Mouse (Mus musculus) G1E (cell line): ENCODE measurements around the gene Cdh15. TPM values are rescaled to one million over a fixed set of nuclear protein-coding genes. Genes with fewer than 3 reads are reported as not detected.
A peak's percentile ranks its signal among the peaks of the same experiment; 100 is the strongest.

Source experiments
- ATAC-seq: 2 replicates; pipeline ENCODE4 v1.8.0; 2016; ENCODE audit warnings: mild to moderate bottlenecking; ENCODE audit not compliant: insufficient number of reproducible peaks, poor library complexity, low FRiP score, severe bottlenecking; ENCODE audit errors: extremely low read depth
- DNase-seq: peaks from one replicate; pipeline ENCODE4 v3.0.0; 2012; ENCODE audit warnings: low spot score
- H3K27me3 ChIP-seq: 2 replicates; pipeline ENCODE4 v1.6.1; 2012; ENCODE audit warnings: mild to moderate bottlenecking, low read length, inconsistent platforms; ENCODE audit not compliant: insufficient read depth
- H3K36me3 ChIP-seq: replicated peaks from 2 replicates; pipeline ENCODE3; 2012; ENCODE audit warnings: mild to moderate bottlenecking, inconsistent platforms
- H3K4me1 ChIP-seq: 2 replicates; pipeline ENCODE4 v1.6.1; 2012; ENCODE audit warnings: low read depth, low read length, inconsistent platforms, mixed read lengths; ENCODE audit not compliant: insufficient read depth
- H3K4me3 ChIP-seq: 2 replicates; pipeline ENCODE4 v1.5.1; 2012; ENCODE audit warnings: low read depth, mild to moderate bottlenecking, inconsistent platforms, low read length, moderate library complexity, mixed read lengths
- H3K9me3 ChIP-seq: replicated peaks from 2 replicates; pipeline ENCODE4 v1.6.1; 2012; ENCODE audit warnings: inconsistent platforms
- CTCF ChIP-seq: IDR thresholded peaks from 2 replicates; pipeline ENCODE4 v1.5.1; 2012; ENCODE audit warnings: low read depth, low read length, inconsistent platforms, mixed read lengths
- GATA1 ChIP-seq: IDR thresholded peaks from 2 replicates; pipeline ENCODE4 v1.6.1; 2012; ENCODE audit warnings: borderline replicate concordance, low read length, inconsistent platforms, mixed read lengths
- GATA2 ChIP-seq: IDR thresholded peaks from 2 replicates; pipeline ENCODE4 v1.6.1; 2012; ENCODE audit warnings: low read depth, low read length, inconsistent platforms, borderline replicate concordance
- POLR2AphosphoS5 ChIP-seq: IDR thresholded peaks from 2 replicates; pipeline ENCODE4 v1.6.1; 2012; ENCODE audit warnings: low read depth, low read length, inconsistent platforms; ENCODE audit not compliant: insufficient replicate concordance
- TAL1 ChIP-seq: conservative IDR thresholded peaks from 2 replicates; pipeline ENCODE4 v1.6.1; 2012; ENCODE audit warnings: low read depth, low read length, inconsistent platforms, mixed read lengths
- polyA plus RNA-seq: library from polyadenylated mRNA; stranded (reverse); fragments of >175 nt; gene quantifications from 2 replicates; pipeline ENCODE4 v1.2.3, GENCODE M21; 2012
- total RNA-seq, 2 experiments: library from RNA; stranded (forward) in 1 of 2; stranded (reverse) in 1 of 2; fragments of 200-1000 nt in 1 of 2; fragments of >200 nt in 1 of 2; fragmentation: Nextera tagmentation in 1 of 2; gene quantifications; 2 replicates each; pipeline ENCODE4 v1.2.3; 2014 to 2017

Gene Cdh15
- total RNA-seq (2014; fragmentation: Nextera tagmentation), result not detected in 2 replicates
- not detected in 2 replicates for total RNA-seq (2017)
- polyA plus RNA-seq, result not detected in 2 replicates

DNA sequence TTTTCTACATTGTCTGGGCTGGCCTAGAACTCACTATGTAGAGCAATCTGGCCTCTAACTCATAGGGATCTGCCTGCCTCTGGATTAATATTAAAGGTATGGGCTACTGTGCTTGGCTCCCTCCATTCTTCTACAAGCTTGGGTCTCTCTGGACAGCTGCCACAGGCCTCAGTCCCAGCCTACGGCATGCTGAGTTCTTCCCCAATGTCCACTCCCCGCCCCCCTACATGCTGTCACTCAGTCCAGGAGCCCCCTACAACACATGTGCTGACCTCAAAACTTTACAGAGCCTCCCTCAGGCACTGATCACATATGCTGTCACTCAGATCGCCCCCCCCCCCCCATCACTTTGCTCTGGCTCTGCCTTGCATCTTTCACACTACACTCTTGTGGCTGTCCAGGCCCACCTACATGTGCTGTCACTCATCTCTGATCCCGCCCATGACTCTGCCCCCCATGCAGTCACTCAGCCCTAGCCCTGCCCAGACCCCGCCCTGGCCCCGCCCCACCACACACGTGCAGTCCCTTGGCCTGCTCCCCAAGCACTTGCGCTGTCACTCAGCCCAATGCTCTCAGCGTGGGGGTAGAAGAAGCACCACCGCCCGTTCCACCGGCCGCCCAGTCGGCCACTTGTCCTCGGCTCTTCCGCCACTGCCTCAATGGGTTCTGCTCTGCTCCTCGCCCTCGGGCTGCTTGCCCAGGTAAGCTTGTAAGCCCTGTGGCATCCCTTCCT is at the start of gene Cdh15:
TSS of gene Cdh15 (plus strand) at position 138 of the 733 bp plus-strand sequence.
- H3K9me3 ChIP-seq, result no peaks in the 10 kb centered on the region
- DNase-seq, result peak; percentile 62
- TF ChIP-seq TAL1, result no peak
- TF ChIP-seq GATA1, result no peak
- TF ChIP-seq GATA2, result no peak
- no peak for TF ChIP-seq CTCF
- no peak for TF ChIP-seq POLR2AphosphoS5
- ATAC-seq, result peak; percentile 34; the same call in 1 of the 2 replicates
- no peaks in the 10 kb centered on the region for H3K36me3 ChIP-seq
- H3K4me1 ChIP-seq, result peaks cover 6% of the 10 kb centered on the region
- peaks cover 92% of the 10 kb centered on the region for H3K27me3 ChIP-seq
- H3K4me3 ChIP-seq, result no peak within 1 kb of the TSS

- H3K4me3 ChIP-seq, result no peak overlapping the region
- no peak for TF ChIP-seq GATA1
- no peak for TF ChIP-seq CTCF
- no peak for TF ChIP-seq POLR2AphosphoS5
- TF ChIP-seq GATA2, result no peak
- TF ChIP-seq TAL1, result no peak
Measured at GRCm38 (mm10) chr8:122803906-122804761, 43.6 kb upstream of the Cdh15 start.

GRCm38 (mm10) chr8:122805349-122805748 is 42.4 kb upstream of the Cdh15 start:
- no peak for ATAC-seq
- Histone ChIP-seq H3K9me3 (0 out of 2 replicates have a peak, but pooled peaks cover 1% of the 10 kb centered on the region), H3K4me1 (peaks cover 2% of the 10 kb centered on the region; the same call in 1 of the 2 replicates), H3K27me3 (peaks cover 76% of the 10 kb centered on the region), H3K4me3 (no peak overlapping the region), H3K36me3 (no peaks in the 10 kb centered on the region)
- TF ChIP-seq TAL1, result no peak
- no peak for TF ChIP-seq GATA1
- no peak for TF ChIP-seq POLR2AphosphoS5
- TF ChIP-seq GATA2, result no peak
- TF ChIP-seq CTCF, result no peak
- no peak for DNase-seq

More at GRCm38 (mm10) chr8:122803906-122804761, 43.6 kb upstream of the Cdh15 start:
- peaks cover 78% of the 10 kb centered on the region for H3K27me3 ChIP-seq
- H3K4me1 ChIP-seq, result no peaks in the 10 kb centered on the region; the same call in 1 of the 2 replicates
- DNase-seq (no peak), ATAC-seq (no peak)
- H3K9me3 ChIP-seq, result no peaks in the 10 kb centered on the region
- no peaks in the 10 kb centered on the region for H3K36me3 ChIP-seq

GRCm38 (mm10) chr8:122806956-122807538 is 40.7 kb upstream of the Cdh15 start:
- Histone ChIP-seq H3K4me1 (peaks cover 10% of the 10 kb centered on the region; the same call in 1 of the 2 replicates), H3K9me3 (0 out of 2 replicates have a peak, but pooled peaks cover 2% of the 10 kb centered on the region), H3K27me3 (peaks cover 86% of the 10 kb centered on the region), H3K4me3 (no peak overlapping the region), H3K36me3 (no peaks in the 10 kb centered on the region)
- DNase-seq (no peak), ATAC-seq (no peak)
- TF ChIP-seq GATA2, result no peak
- no peak for TF ChIP-seq TAL1
- TF ChIP-seq CTCF, result no peak

GRCm38 (mm10) chr8:122807907-122808306 is 39.9 kb upstream of the Cdh15 start:
- Histone ChIP-seq H3K36me3 (no peaks in the 10 kb centered on the region), H3K4me3 (no peak overlapping the region), H3K27me3 (peaks cover 86% of the 10 kb centered on the region), H3K9me3 (0 out of 2 replicates have a peak, but pooled peaks cover 2% of the 10 kb centered on the region), H3K4me1 (peaks cover 18% of the 10 kb centered on the region)
- TF ChIP-seq CTCF, result no peak
- TF ChIP-seq GATA1, result no peak
- TF ChIP-seq POLR2AphosphoS5, result no peak
- no peak for TF ChIP-seq GATA2
- no peak for TF ChIP-seq TAL1
- DNase-seq (no peak), ATAC-seq (no peak)
